Mouse (Mus musculus): ENCODE measurements around the gene Kidins220. TPM values are rescaled to one million over a fixed set of nuclear protein-coding genes. Genes with fewer than 3 reads are reported as not detected.
A peak's percentile ranks its signal among the peaks of the same experiment; 100 is the strongest.

Kidins220 gene
- 10 to 100 TPM; 43.8 to 50.9 TPM for total RNA-seq (2021)
- long read RNA-seq, experiment 1, partial matches to known transcripts, result 1 of 178 reads
- long read RNA-seq, experiment 1, other reads (novel, unspliced or antisense), result 176 of 178 reads
- long read RNA-seq, experiment 2, partial matches to known transcripts, result 2 of 98 reads
- long read RNA-seq, experiment 2, other reads (novel, unspliced or antisense), result 96 of 98 reads

GRCm38 (mm10) chr12:24974446-24975114 is at the start of gene Kidins220:
Kidins220 (plus strand) TSS chr12:24974925.
- peak; percentile 89 for DNase-seq

DNA sequence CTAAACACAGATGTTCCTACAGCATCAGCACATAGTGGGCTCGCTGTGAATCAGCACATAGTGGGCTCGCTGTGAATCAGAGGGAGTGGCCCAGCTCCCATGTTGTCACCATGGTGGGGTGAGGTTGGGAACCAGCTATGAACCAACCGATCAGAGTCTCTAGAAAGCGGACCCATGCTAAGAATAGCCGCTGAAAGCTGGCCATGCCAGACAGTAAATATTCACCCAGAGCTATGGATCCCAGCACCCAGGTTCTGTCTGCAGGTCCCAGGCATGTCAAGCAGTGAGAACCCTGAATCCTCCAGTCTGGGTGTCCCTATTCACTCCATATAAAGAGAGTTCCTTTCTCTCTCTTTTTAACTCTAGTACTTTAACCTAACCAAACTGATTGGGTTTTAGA is 49.4 kb upstream of the Kidins220 start:
- DNase-seq, result no peak

DNA sequence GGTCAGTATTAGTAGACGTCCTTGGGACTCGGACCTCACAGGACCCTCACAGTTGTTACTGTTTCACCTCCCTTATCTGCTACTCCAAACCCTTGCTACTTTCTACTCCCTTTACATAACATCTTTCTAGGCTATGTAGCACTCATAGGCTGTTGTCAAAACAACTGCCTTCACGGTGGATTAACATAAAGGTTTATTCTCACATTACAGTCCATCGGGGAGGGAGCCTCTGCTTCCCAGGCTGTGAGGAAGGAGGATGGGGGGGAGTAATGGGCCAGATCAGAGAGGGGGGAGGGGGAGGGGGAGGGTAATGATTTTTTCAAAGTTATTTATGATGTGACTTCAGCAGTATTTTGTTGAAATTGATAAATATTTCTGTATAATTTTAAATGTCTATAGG is 49.0 kb upstream of the Kidins220 start:
- DNase-seq, result no peak

GRCm38 (mm10) chr12:24928051-24928748 is 46.5 kb upstream of the Kidins220 start:
- DNase-seq, result no peak

- no peak for DNase-seq
Measured at GRCm38 (mm10) chr12:24929043-24929442, 45.7 kb upstream of the Kidins220 start.

DNA sequence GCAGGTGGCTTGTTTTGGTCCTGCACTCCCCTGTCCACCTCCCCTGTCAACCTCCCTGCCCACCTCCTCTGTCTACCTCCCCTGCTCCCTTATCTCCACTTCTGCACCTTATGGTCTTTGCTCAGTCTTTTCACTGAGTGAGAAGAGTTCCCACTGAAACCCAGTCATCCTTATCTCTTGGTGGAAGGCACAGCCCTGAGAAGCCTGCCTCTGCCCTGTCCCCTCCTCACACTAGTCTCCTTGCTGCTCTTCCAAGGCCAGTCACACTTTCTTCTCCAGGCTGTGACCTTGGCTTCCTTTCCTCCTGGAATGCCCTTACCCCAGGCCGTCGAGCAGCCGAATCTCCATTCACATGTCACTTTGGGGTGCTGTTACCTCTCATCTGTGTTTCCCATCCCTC is 44.0 kb upstream of the Kidins220 start:
- no peak for DNase-seq

GRCm38 (mm10) chr12:24932120-24932519 is 42.6 kb upstream of the Kidins220 start:
- peak; percentile 21 for DNase-seq

DNA sequence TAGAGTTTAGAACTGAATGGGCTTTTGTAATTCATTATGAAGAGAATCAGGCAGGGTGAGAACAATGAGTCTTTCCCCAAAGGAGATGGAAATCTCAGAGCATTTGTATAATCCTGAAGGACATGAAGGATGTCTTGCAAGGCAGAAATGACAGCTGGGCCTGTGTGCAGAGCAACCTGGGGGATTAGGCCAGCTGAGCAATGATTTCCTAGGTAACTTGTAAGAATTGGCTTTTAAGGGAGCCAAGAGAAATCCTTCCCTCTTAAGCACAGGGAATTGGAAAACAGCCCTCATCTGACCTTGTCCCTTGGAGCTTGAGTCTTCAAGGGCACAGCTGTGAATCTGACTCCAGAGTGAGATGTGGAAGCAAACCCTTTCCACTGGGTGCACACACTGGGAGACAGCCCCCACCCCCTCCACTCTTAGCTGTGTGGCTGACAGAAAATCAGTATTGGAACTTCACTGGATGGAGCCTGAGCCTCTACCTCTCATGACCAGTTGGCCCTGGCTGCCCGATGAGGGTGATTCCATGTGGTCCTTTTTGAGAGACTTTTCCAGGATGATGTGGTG is 41.4 kb upstream of the Kidins220 start:
- DNase-seq, result no peak

DNA sequence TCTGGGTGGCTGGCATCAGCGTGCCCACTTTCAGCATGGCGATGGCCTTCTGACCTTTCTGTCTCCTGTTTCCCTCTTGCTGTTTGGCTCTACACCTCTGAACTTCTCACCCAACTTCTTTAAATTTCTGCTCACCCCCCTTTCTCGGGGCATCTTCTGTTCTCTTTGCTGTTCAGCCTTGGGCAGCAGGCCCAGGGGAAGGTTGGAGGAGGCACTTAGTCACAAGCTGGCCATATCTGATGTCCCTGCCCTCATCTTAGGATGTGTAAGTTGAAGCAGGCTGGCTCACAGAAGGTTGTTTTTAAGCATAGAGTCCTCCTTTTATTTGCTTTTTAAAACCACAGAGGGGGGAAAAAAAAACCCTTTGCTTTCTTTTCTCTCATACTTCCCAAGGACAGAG is 40.7 kb upstream of the Kidins220 start:
- DNase-seq, result no peak

DNA sequence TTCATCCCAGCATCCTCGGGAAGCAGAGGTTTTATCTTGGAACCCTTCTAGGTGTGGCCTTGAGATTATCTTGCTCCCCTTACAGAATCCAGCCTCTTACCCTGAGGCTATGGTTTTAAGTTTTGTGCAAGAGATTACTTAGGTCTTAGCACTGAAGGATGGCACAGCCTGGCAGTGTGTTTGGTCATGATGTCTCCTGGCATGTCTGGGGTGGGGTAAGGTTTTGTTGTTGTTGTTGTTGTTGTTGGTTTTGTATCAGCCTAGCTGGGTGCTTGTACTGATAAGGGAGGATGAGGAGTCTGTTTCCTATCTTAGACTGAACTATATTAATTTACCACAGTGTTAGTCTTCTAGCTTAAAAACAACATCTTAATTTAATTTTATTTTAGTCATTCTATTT is 38.4 kb upstream of the Kidins220 start:
- no peak for DNase-seq

DNA sequence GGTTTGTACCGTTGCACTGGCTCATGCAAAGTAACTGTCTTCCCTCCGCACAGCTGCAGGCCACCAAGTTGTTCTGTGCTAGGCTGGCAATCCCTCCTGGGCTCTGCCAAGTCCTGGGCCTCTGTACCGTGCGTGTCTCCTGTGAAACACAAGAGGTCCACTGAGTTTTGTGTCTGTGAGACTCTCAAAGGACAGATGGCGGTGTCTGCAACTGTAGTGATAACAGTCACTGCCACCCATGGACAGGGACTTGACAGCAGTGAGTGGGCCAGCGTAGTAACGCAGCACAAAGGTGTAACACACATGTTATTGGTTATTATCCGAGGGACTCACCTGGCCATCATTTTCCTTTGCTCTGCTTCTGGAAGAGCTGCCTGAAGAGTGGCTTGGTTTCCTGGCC is 35.4 kb upstream of the Kidins220 start:
- no peak for DNase-seq

DNA sequence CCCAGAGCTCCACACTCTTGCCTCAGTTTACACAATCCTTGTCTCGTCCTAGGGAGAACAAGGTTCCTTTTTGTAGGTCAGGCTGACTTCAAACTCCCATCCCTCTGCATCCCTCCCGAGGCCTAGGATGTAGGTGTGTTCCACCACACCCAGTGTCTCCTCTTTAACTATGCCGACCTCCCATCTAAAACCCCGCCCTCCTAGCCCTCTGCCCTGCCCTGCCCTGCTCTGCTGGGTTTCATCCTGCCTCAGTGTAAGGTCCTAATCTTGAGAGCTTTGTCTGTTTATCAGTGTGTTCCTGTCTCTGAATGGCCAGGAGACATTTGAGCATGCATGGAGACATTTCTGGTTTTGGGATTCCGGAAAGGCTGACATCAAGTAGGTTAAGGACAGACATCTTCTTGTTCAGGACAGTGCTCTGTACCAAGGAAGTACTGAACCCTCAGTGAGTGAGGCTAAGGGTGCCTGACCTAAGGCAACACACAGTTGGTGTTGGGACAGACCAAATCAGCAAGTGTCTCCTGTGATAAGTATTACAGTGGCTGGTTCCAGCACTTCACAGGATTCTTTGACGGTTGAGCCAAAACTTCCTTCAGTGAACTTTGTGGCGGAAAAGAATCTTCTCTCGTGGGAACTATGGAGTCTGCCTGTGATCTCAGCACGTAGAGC is 32.0 kb upstream of the Kidins220 start:
- no peak for DNase-seq

- DNase-seq, result no peak
Measured at GRCm38 (mm10) chr12:24943427-24943826, 31.3 kb upstream of the Kidins220 start.

DNA sequence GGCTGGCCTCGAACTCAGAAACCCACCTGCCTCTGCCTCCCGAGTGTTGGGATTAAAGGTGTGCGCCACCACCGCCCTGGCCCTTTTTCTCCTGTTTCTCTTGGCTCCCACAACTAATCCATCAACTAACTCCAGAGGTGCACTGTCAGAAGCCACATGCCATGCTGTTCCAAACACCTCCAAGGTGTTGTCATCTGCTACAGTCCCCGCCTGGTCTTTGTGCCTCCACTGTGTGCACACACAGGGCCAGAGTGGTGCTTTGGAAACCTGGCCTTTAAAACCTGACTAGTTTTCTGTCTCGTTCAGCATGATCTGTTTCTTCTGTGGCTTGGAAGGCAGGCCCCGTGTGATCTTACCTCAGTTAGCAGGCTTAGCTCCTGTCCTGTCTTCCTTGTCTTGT is 30.1 kb upstream of the Kidins220 start:
- no peak for DNase-seq

DNA sequence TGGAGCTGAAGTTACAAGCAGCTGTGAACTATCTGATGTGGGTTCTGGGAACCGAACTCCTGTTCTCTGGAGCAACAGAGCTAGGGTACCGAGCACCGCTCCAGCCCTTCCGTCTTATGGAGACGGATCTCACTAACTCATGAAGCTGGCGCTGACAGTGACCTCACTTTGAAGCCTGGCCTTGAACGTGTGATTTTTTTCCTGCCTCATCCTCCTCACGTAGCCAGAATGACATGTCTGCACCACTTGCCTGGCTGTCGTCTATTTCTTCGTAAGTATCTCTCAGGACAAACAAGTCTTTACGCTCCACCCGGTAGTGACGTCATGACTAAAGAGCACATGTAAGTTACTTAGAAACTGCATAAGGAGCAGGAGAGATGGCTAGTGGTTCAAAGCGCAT is 27.7 kb upstream of the Kidins220 start:
- DNase-seq, result no peak

GRCm38 (mm10) chr12:24948344-24948743 is 26.4 kb upstream of the Kidins220 start:
- DNase-seq, result no peak

- DNase-seq, result no peak
Measured at GRCm38 (mm10) chr12:24950376-24951046, 24.2 kb upstream of the Kidins220 start.

DNA sequence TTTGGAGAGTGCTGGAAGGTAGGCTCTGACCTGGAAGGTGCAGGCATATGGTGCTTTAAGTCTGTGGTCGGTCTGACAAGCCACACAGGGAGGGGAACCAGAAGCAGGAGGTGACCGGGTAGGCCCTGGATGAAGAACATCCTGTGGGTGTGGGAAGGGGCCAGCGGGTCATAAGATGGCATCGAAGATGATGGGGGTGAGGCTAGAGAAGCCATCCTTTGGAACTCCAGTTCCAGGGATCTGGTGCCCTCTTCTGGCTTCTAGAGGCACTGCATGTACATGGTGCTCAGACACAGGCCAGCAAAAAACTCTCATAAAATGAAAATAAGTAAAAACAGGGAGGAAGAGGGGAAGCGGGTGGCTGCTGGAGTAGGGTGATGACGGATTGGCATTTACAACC is 22.6 kb upstream of the Kidins220 start:
- no peak for DNase-seq

GRCm38 (mm10) chr12:24955137-24955536 is 19.6 kb upstream of the Kidins220 start:
- DNase-seq, result no peak

- no peak for DNase-seq
Measured at GRCm38 (mm10) chr12:24958526-24958925, 16.2 kb upstream of the Kidins220 start.

DNA sequence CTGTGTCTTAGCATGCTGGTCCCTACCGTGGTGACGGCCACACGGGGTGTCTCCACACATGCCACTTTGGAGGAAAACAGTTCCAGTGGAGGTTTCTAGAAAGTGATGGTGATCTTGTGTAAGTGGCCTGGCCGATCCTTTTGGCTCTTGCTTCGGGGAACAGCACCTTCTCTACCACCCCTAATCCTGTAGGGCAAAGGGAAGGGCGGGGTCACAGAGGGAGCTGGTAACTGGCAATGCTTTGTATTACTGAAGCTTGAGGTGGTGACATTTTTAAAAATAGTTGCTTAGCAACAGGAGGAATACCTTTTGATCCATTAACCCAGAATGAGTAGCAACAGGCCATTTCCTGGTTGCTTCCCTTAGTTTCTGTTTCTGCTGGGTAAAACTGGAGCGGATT is 12.9 kb upstream of the Kidins220 start:
- DNase-seq, result no peak

GRCm38 (mm10) chr12:24962362-24962967 is 12.3 kb upstream of the Kidins220 start:
- no peak for DNase-seq
